Mouse (Mus musculus) forebrain, embryonic 16.5 days (tissue): ENCODE measurements around the gene Tnnt3. TPM values are rescaled to one million over a fixed set of nuclear protein-coding genes. Genes with fewer than 3 reads are reported as not detected.

Experiments
- ATAC-seq: fragments of 200-750 bp; cut with Nextera tagmentation; 2 replicates; pipeline ENCODE4 v1.8.0; 2017; ENCODE audit warnings: mild to moderate bottlenecking, moderate library complexity
- H3K27ac ChIP-seq: fragments of 300-500 bp; sonication (generic); 2 replicates; pipeline ENCODE4 v1.5.1; 2014; ENCODE audit warnings: low read length, control low read depth
- H3K27me3 ChIP-seq: fragments of 300-500 bp; sonication (generic); replicated peaks from 2 replicates; pipeline ENCODE4 v1.6.1; 2014; ENCODE audit warnings: low read length; ENCODE audit not compliant: control insufficient read depth, insufficient read depth
- H3K36me3 ChIP-seq: fragments of 300-500 bp; sonication (generic); 2 replicates; pipeline ENCODE4 v1.6.1; 2014; ENCODE audit not compliant: control insufficient read depth, insufficient read depth
- H3K4me1 ChIP-seq: fragments of 300-500 bp; sonication (generic); replicated peaks from 2 replicates; pipeline ENCODE4 v1.6.1; 2014; ENCODE audit warnings: low read length; ENCODE audit not compliant: control insufficient read depth, insufficient read depth
- H3K4me2 ChIP-seq: fragments of 300-500 bp; sonication (generic); 2 replicates; pipeline ENCODE4 v1.6.1; 2014; ENCODE audit warnings: mild to moderate bottlenecking, low read length, control low read depth
- H3K4me3 ChIP-seq: fragments of 300-500 bp; sonication (generic); replicated peaks from 2 replicates; pipeline ENCODE4 v1.5.1; 2014; ENCODE audit warnings: mild to moderate bottlenecking, low read length, control low read depth
- H3K9ac ChIP-seq: fragments of 300-500 bp; sonication (generic); replicated peaks from 2 replicates; pipeline ENCODE4 v1.6.1; 2014; ENCODE audit warnings: low read depth, low read length, control low read depth
- H3K9me3 ChIP-seq: fragments of 300-500 bp; sonication (generic); 2 replicates; pipeline ENCODE4 v1.6.1; 2016; ENCODE audit warnings: low read length; ENCODE audit not compliant: control insufficient read depth
- WGBS: fragments of 180-500 bp; shearing (Covaris S2); extraction: QIAGEN DNeasy Blood & Tissue Kit; methylation state at CpG from one replicate; pipeline ENCODE4 v1.1.7; 2014; 5-methylcytosine and 5-hydroxymethylcytosine counted together
- polyA plus RNA-seq: library from polyadenylated mRNA; unstranded; fragments of >200 nt; fragmentation: Nextera tagmentation; extraction: Ambion mirVana; gene quantifications from 2 replicates; pipeline ENCODE4 v1.2.1, GENCODE M21; 2015

Tnnt3 gene
- polyA plus RNA-seq, 1 experiment from 2014 or later, result 0.73 TPM

DNA sequence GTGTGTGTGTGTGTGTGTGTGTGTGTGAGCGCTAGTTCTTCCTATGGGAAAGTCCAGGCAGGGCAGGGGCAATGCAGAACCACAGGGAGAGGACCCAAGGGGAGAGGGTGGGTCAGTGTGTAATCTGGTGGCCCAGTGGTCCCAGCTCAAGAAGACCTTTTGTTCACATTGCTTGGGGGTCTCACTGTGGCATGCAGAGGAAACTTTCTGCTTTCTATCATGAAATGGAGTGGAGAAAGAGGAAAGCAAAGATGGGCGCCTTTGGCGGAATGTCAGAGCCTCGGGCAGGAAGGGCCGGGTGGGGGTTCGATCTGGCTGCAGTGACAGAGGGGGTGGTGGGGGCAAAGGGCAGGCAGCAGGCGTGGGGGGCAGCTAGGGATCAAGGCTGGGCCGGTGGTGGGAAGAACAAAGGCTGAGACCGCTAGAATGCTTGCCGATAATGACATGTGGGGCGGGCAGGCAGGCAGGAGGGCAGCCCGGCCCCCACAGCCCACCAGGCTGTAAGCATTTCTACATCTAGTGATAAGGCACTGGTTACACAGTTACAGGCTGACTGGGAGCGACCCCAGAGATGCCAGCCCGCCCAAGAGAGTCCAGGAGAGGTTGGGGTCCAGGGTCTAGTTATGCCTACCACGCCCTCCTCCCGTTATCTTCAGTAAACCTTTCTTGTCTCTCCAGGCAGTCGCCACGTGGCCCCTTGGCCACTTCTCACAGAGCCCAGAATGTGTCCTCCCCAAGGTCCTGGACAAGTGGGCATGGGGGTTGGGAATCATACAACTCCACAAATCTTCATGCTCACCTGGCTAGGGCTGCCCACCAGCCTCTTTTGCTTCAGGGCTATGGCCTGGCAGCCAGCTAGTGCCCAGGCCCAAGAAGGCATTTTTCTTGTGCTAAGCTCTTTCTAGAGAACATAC lies 62.6 kb downstream of the Tnnt3 start:
- 35% methylated on average over 18 of the region's 18 CpGs for WGBS
- H3K9me3 ChIP-seq, result no peaks in the 10 kb centered on the region
- H3K27ac ChIP-seq, result no peak overlapping the region
- H3K4me3 ChIP-seq, result no peak overlapping the region
- no peak overlapping the region for H3K4me2 ChIP-seq
- H3K27me3 ChIP-seq, result no peaks in the 10 kb centered on the region
- ATAC-seq, result no peak
- no peaks in the 10 kb centered on the region for H3K4me1 ChIP-seq
- no peak overlapping the region for H3K9ac ChIP-seq
- no peaks in the 10 kb centered on the region for H3K36me3 ChIP-seq

DNA sequence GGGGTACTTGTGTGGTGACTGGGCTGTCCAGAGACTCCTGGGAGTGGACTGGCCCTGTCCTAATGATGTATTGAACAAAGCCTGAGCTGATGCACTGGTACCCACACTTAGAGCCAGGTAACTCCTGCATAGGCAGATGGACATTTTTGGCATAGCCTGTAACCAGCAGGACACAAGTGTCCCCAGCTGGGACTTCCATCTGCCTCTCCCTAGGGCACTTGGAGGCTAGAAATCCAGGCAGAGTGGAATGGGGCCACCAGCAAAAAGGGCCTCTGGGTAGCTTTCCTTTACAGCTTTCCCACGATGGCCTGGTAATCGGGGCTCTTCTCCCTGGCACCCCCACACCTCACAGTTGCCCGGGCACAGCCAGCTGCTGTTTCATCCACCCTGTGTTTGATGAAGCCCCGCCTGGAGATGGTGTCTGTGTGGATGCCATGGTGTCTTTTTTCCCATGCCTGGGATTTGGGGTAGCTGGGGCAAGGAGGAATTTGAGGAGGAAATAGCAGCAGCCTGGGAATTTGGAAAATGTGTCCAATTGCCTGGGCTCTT lies 63.3 kb downstream of the Tnnt3 start:
- Histone ChIP-seq H3K4me1 (no peaks in the 10 kb centered on the region), H3K36me3 (no peaks in the 10 kb centered on the region), H3K9ac (no peak overlapping the region), H3K27me3 (no peaks in the 10 kb centered on the region), H3K4me2 (no peak overlapping the region), H3K4me3 (no peak overlapping the region), H3K9me3 (no peaks in the 10 kb centered on the region), H3K27ac (no peak overlapping the region)
- no peak for ATAC-seq
- WGBS, result 78% methylated on average over 4 of the region's 4 CpGs

DNA sequence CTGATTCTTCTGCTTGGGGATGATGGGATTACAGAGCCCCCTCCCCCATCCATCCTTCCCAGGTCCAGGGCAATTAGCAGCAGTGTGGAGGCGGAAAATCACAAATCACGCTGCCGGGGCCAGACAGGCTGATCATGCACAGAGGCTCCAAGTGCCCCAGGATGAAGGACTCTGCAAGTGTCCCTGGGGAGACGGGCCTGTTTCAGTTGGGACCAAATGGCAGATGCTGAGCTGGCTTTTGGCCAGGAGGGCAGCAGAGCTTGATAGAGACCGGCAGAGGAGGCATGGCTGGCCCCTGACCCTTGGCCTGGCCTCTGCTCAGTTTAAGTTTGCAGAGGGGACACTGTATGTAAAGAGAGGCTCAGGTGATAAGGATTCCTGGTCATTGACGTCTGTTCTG lies 64.5 kb downstream of the Tnnt3 start:
- no peak for ATAC-seq
- Histone ChIP-seq H3K27ac (no peak overlapping the region), H3K4me2 (no peak overlapping the region), H3K27me3 (no peaks in the 10 kb centered on the region), H3K9ac (no peak overlapping the region), H3K36me3 (no peaks in the 10 kb centered on the region), H3K4me3 (no peak overlapping the region), H3K9me3 (no peaks in the 10 kb centered on the region), H3K4me1 (no peaks in the 10 kb centered on the region)
- WGBS, result 37% methylated on average over 6 of the region's 6 CpGs

DNA sequence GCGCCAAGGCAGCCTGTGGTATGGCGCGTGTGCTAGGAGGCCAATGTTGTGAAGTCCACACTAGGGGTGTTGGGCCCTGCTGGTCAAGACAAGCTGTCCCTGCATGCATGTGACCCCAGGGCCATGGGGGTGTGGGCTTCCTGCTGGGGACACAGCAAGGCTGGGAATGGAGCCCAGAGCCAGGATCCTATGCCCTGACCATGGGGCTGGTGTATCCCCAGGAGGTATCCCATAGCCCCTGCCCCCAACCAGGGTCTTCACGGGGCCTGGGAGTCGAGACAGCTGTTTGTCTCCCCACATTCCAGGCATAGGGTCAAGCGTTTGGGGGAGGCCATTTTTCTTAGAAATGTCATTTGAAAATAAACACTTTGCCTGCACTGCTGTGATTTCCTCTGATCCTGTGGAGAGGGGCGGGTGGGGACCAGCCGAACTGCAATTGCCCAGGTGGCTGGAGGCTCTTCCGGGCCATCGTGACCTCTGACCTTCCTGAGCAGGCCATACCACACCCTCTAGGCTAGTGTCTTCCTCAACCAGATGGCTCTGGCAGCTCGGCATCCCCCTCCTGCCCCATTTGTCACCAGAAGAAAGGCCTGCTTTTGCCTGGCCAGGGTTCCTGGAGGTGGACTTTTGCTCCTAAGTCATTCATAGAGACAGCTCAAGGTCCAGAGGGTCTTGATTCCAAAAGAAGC lies 66.5 kb downstream of the Tnnt3 start:
- Histone ChIP-seq H3K27ac (no peak overlapping the region), H3K4me3 (no peak overlapping the region), H3K9ac (no peak overlapping the region), H3K27me3 (no peaks in the 10 kb centered on the region), H3K36me3 (no peaks in the 10 kb centered on the region), H3K4me2 (no peak overlapping the region), H3K9me3 (no peaks in the 10 kb centered on the region), H3K4me1 (no peaks in the 10 kb centered on the region)
- WGBS, result 78% methylated on average over 11 of the region's 11 CpGs
- ATAC-seq, result no peak

Other genes with a start within 250 kb of the Tnnt3 start
- not detected in 2 replicates for gene Gm2431, start 240.5 kb upstream of the Tnnt3 start, polyA plus RNA-seq
- not detected in 2 replicates for gene Gm4559, start 224.5 kb upstream of the Tnnt3 start, polyA plus RNA-seq
- not detected in 2 replicates for gene Krtap5-1, start 201.7 kb upstream of the Tnnt3 start, polyA plus RNA-seq
- gene Krtap5-4, start 195.3 kb upstream of the Tnnt3 start, polyA plus RNA-seq, result not detected in 2 replicates
- 2.6 and 3.8 TPM in 2 replicates for gene Ifitm10, start 125.1 kb upstream of the Tnnt3 start, polyA plus RNA-seq
- not detected in 2 replicates for gene Gm49369, start 116.2 kb upstream of the Tnnt3 start, polyA plus RNA-seq
- 203 and 208 TPM in 2 replicates for gene Ctsd, start 110.8 kb upstream of the Tnnt3 start, polyA plus RNA-seq
- not detected in 2 replicates for gene Syt8, start 64.0 kb upstream of the Tnnt3 start, polyA plus RNA-seq
- 0.89 TPM in 1 of 2 replicates, not detected in the other for gene Tnni2, start 57.0 kb upstream of the Tnnt3 start, polyA plus RNA-seq
- 3.5 and 5.5 TPM in 2 replicates for gene Lsp1, start 38.0 kb upstream of the Tnnt3 start, polyA plus RNA-seq
- gene Mrpl23, start 33.9 kb downstream of the Tnnt3 start, polyA plus RNA-seq, result 16.0 and 23.0 TPM in 2 replicates
- 64.3 and 95.2 TPM in 2 replicates for gene Igf2, start 168.0 kb downstream of the Tnnt3 start, polyA plus RNA-seq
- not detected in 2 replicates for gene Gm49394, start 171.1 kb downstream of the Tnnt3 start, polyA plus RNA-seq
- 1.3 TPM in 1 of 2 replicates, not detected in the other for gene Ins2, start 244.5 kb downstream of the Tnnt3 start, polyA plus RNA-seq